Mouse (Mus musculus): Measurements from ENCODE around the gene Vax2.

Vax2 gene

GRCm38 (mm10) chr6:83711067-83711675 is at the start of gene Vax2:
Vax2 (plus strand) TSS chr6:83711264.
- peak; percentile 66 for DNase-seq (ENCODE audit: low read depth, low spot score)

- DNase-seq (ENCODE audit: low read depth, low spot score), result no peak
Measured at GRCm38 (mm10) chr6:83665009-83665408, 46.1 kb upstream of the Vax2 start.

- DNase-seq (ENCODE audit: low read depth, low spot score), result peak; percentile 79
Measured at GRCm38 (mm10) chr6:83673395-83673794, 37.7 kb upstream of the Vax2 start.

GRCm38 (mm10) chr6:83677757-83678156 is 33.3 kb upstream of the Vax2 start, which contains the start of gene Cd207:
Cd207 (minus strand) TSS chr6:83677857.
- DNase-seq (ENCODE audit: low read depth, low spot score), result no peak

GRCm38 (mm10) chr6:83689374-83689773 is 21.7 kb upstream of the Vax2 start:
- no peak for DNase-seq (ENCODE audit: low read depth, low spot score)

GRCm38 (mm10) chr6:83690277-83690676 is 20.8 kb upstream of the Vax2 start:
- peak; percentile 73 for DNase-seq (ENCODE audit: low read depth, low spot score)

GRCm38 (mm10) chr6:83690936-83691335 is 20.1 kb upstream of the Vax2 start:
- no peak for DNase-seq (ENCODE audit: low read depth, low spot score)

GRCm38 (mm10) chr6:83692962-83693361 is 18.1 kb upstream of the Vax2 start:
- DNase-seq (ENCODE audit: low read depth, low spot score), result no peak

GRCm38 (mm10) chr6:83693835-83694234 is 17.2 kb upstream of the Vax2 start:
- peak; percentile 85 for DNase-seq (ENCODE audit: low read depth, low spot score)

GRCm38 (mm10) chr6:83695731-83696130 is 15.3 kb upstream of the Vax2 start:
- DNase-seq (ENCODE audit: low read depth, low spot score), result no peak

GRCm38 (mm10) chr6:83696684-83697083 is 14.4 kb upstream of the Vax2 start:
- DNase-seq (ENCODE audit: low read depth, low spot score), result no peak

GRCm38 (mm10) chr6:83697932-83698331 is 13.1 kb upstream of the Vax2 start:
- no peak for DNase-seq (ENCODE audit: low read depth, low spot score)

GRCm38 (mm10) chr6:83699971-83700370 is 11.1 kb upstream of the Vax2 start:
- no peak for DNase-seq (ENCODE audit: low read depth, low spot score)

- DNase-seq (ENCODE audit: low read depth, low spot score), result no peak
Measured at GRCm38 (mm10) chr6:83701001-83701400, 10.1 kb upstream of the Vax2 start.

GRCm38 (mm10) chr6:83702146-83702999 is 8.7 kb upstream of the Vax2 start:
- DNase-seq (ENCODE audit: low read depth, low spot score), result no peak

GRCm38 (mm10) chr6:83703000-83703721 is 7.9 kb upstream of the Vax2 start:
- no peak for DNase-seq (ENCODE audit: low read depth, low spot score)

GRCm38 (mm10) chr6:83703722-83704078 is 7.4 kb upstream of the Vax2 start:
- DNase-seq (ENCODE audit: low read depth, low spot score), result no peak

- no peak for DNase-seq (ENCODE audit: low read depth, low spot score)
Measured at GRCm38 (mm10) chr6:83704294-83704693, 6.8 kb upstream of the Vax2 start.

- no peak for DNase-seq (ENCODE audit: low read depth, low spot score)
Measured at GRCm38 (mm10) chr6:83704701-83705100, 6.4 kb upstream of the Vax2 start.

- DNase-seq (ENCODE audit: low read depth, low spot score), result no peak
Measured at GRCm38 (mm10) chr6:83707738-83708510, 3.1 kb upstream of the Vax2 start.

GRCm38 (mm10) chr6:83710361-83711066 is 550 bp upstream of the Vax2 start:
- DNase-seq (ENCODE audit: low read depth, low spot score), result peak; percentile 27
